18 mouse cellular contexts compared by ENCODE assay signal in the genomic region with DNA sequence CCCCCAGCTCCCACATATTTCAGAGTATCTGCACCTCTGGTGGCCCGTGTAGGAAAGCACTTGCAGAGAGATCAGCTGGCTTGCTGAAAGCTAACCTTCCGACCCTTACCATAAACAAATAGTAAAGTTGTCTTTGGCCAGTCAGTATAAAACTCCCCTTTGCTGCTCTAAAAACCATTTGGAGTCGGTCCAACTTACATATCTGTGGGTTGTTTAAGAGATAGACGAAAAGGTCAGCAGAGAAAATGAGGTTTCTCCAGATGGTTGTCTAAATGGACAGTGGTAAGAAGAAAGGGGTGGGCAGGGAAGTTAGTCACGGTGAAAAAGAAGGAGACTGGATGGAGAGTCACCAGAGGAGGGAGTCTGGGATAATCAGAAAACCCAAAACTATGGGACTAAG.
"Had no signal": no experiment of that assay in that cellular context is flagged by ENCODE, and none has a peak within 500 bp of the region (broad histone marks: within the 10 kb centered on the region; RNA-seq: fewer than 3 reads in every experiment).

No protein-coding gene starts in this region.

- H3K4me2 ChIP-seq: lung, embryonic 15.5 days; midbrain, embryonic 11.5 days; midbrain, embryonic 13.5 days; midbrain, embryonic 15.5 days; neural tube, embryonic 12.5 days had no signal

- H3K4me3 ChIP-seq: lung, embryonic 15.5 days; megakaryocyte, embryonic 14.5 days; midbrain, embryonic 13.5 days; midbrain, embryonic 15.5 days; neural tube, embryonic 12.5 days had no signal

- ATAC-seq: lung, postnatal 0 days; midbrain, embryonic 13.5 days; midbrain, embryonic 15.5 days had no signal

- H3K9me3 ChIP-seq: lung, embryonic 15.5 days; midbrain, embryonic 13.5 days; midbrain, embryonic 15.5 days; neural tube, embryonic 12.5 days had no signal

- DNase-seq: lung, adult 18-20 months; lung, postnatal 4 days; retina, postnatal 1 day; right cerebral cortex, adult 18-20 months; right cerebral cortex, postnatal 25 days; right cerebral cortex, postnatal 4 days; spleen, adult 18-20 months; thymus, adult 18-20 months; thymus, postnatal 14 days; thymus, postnatal 36 days had no signal

- H3K9ac ChIP-seq: liver, embryonic 14.5 days; lung, embryonic 15.5 days; midbrain, embryonic 13.5 days; midbrain, embryonic 15.5 days; neural tube, embryonic 12.5 days had no signal

- H3K27me3 ChIP-seq: lung, embryonic 15.5 days; midbrain, embryonic 13.5 days; midbrain, embryonic 15.5 days; neural tube, embryonic 12.5 days had no signal

- H3K36me3 ChIP-seq: lung, embryonic 15.5 days; midbrain, embryonic 13.5 days; midbrain, embryonic 15.5 days; neural tube, embryonic 12.5 days had no signal

- H3K4me1 ChIP-seq: megakaryocyte, embryonic 14.5 days; midbrain, embryonic 15.5 days; neural tube, embryonic 12.5 days had no signal

- H3K27ac ChIP-seq: liver, embryonic 14.5 days; lung, embryonic 15.5 days; midbrain, embryonic 13.5 days; midbrain, embryonic 15.5 days; neural tube, embryonic 12.5 days had no signal
